Mouse (Mus musculus) heart, postnatal 25 days (tissue): ENCODE measurements at regions not wholly inside any gene's neighbourhood (a gene's known extent, or its start where the extent isn't known, plus 50 kb on each side); places are given as distances from the start of the nearest gene placed in this dataset.
"Not testable (repeated sequence)": the region's sequence is repeated elsewhere in the genome, so short reads cannot be mapped to it uniquely, and the experiment has no call there.

Experiments
- DNase-seq: peaks from one replicate; pipeline ENCODE4 v3.0.0; 2022; ENCODE audit warnings: low spot score
- intact Hi-C: fragments of 180-260 bp; cut with DNase I; formaldehyde crosslinking; loops from one replicate; pipeline ENCODE4 v1.15.1; 2025

DNA sequence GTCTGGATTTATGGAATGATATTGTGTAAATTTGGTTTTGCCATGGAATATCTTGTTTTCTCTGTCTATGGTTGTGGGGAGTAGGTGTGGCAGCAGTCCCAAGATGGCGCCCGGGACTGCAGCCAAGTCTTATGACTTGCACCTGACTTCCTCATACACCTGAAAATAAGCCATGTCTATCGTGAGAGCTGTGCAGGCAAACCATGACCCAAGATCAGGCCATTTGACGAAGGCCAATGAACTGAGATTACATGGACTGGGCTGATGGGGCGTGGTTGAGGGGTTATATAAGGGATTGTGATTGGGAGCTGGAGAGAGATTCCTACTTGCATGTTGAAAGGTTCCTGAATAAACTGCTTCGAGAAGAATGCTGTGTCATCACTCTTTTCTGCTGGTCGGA, 139.5 kb downstream of the Slc6a15 start:
- DNase-seq, intact Hi-C loops: not testable (repeated sequence)

DNA sequence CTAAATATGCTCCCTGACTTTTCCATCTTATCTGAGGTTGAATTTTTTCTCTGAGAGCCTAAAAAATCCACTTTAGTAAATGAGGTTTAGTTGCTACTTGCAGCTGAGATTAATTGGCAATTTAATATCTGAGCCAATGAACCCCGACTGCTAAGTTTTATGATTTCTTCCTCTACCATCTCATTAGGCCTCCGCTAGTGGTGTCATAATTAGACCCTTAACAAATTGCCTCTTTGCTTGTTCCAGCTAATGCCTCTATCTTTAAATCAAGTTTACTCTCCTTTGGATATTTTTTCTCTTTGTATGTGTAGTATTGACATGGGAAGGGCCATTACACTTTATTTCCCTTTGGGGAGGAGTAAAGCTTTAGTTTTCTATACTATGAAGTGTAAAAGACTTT, 176.9 kb downstream of the Slc6a15 start:
- intact Hi-C loops, result no loop called here
- DNase-seq, result no peak

DNA sequence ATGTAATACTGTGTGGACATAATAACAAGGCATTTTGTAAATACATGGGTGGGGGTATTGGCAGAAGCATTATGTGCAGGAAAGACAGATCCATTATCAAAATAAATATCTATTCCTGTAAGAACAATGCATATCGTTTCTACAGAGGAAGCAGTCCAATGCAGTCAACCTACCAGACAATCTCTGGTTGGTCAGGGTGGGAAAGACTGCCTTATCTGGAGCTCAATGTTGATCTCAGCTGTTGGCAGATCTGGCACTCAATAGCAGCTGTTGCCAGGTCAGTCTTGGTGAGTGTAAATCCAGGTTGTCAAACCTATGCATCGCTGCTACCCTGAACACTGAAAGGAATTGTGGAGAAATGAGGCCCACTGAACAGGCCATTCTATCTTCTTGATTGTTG, 181.9 kb downstream of the Slc6a15 start:
- intact Hi-C loops, result no loop called here
- no peak for DNase-seq

DNA sequence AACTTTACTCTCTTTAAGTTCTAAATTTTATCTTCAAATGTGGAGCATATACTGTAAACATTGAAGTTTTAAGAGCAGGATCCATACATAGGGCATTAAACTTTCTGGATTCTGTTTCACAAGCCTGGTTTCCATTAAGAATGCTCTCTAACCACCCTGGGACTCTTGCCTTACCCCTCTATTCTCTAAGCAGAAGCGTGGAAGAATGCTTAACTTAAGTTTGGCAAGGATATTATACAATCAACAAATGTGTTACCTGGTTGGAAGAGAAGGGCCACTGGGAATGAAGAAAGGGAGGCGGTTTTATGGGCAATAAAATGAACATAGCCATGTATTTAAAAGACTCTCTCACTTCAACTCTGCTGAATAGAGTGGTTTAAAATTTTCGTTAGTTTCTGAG, 217.5 kb downstream of the Slc6a15 start:
- DNase-seq, result no peak
- intact Hi-C loops, result no loop called here

DNA sequence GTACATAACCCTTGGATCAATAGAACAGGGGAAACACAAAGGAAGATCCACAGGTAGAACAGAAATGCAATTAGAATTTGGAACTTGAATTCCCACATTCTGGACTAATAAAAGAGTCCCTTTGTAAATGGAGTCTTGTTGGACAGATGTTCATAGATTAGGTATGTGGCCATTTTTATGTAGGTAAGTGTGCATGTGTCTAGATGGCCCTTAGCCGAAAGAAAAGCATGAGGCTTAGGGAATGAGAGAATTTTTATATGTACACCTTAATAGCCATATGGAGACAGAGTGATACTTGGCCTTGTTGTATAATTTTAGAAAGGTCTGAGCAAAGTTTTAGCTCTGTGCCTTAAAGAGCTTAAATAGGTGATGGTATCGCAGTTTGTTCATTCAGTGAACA, 217.9 kb downstream of the Slc6a15 start:
- no peak for DNase-seq
- intact Hi-C loops, result no loop called here

DNA sequence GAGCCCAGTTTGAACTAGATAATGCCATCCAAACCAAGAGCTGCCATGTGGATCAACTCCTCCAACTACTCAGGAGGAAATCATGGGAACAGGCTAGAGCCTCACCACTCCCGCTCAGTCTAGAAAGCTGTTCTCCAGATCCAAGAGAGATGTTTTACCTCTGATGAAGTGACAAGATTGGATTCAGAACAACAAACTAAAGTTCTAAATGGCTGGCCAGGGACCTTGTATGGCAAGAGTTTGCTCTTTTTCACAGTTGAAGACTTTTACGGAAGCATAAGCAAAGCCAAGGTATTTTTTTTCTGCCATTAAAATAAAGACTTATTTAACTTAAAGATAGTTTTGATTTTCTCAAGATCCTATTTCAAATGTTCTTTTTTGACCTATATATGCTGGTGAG, 224.4 kb downstream of the Slc6a15 start:
- no peak for DNase-seq
- intact Hi-C loops, result no loop called here

DNA sequence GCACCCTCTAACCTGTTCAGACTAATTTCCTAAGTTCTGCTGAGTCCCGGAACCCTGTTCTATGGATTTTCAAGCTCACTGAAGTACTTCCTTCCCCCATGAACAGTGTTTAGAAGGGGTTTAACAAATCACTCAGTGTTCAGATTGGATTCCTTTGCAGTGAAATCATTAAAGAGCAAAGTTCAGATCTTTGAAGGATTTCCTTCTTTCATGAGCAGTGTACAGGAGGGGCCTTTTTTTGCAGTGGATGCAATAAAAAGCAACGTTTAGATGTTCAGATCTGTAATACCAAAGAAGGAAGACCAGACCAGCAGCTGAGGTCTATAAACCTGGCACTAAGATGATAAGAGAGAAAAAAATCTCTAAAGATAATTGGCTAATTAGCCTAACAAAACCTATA, 273.6 kb downstream of the Slc6a15 start:
- intact Hi-C loops, result no loop called here

DNA sequence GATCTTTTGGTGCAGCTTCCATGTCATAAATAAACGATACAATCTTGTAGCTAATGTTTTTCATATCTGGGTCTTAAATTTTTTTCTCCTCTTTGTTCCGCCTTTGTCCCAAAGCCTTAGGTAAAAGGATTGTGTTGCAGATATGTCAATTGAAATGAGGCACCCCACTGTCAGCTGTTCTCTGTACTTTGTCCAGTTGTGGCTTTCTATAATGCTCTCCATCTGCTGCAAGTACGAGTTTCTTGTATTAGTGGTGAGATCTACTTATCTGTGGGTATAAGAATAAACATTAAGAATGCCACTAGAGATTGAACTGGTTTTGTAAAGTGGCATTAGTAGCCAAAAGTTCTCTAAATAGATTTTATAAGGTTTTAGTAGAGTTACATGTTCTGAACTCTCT, 282.3 kb downstream of the Slc6a15 start:
- intact Hi-C loops, result no loop called here
- DNase-seq, result no peak

More for the DNA sequence above, 273.6 kb downstream of the Slc6a15 start:
- no peak for DNase-seq

DNA sequence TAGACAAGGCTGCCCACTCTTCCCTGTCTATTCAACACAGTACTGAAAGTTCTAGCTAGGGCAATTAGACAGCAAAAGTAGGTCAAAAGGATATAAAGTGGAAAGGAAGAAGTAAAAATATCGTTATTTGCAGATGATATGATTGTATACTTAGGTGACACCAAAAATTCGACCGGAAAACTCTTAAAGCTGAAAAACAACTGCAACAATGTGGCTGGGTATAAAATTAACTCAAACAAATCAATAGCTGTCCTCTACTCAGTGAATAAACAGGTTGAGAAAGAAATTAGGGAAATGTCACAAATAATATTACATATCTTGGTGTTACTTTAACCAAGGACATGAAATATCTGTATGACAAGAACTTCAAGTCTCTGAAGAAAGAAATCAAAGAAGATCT, 305.5 kb downstream of the Slc6a15 start:
- no peak for DNase-seq
- intact Hi-C loops, result no loop called here

DNA sequence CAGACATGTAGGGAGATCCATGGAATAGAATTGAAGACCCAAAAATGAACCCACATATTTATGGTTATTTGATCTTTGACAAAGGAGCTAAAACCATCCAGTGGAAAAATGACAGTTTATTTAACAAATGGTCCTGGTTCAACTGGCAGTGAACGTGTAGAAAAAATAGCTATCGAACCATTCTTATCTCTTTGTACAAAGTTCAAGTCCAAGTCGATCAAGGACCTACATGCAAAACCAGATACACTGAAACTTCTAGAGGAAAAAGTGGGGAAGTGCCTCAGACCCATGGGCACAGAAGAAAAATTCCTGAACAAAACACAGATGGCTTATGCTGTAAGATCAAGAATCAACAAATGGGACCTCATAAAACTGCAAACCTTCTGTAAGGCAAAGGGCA, 306.2 kb downstream of the Slc6a15 start:
- no peak for DNase-seq
- intact Hi-C loops, result no loop called here

DNA sequence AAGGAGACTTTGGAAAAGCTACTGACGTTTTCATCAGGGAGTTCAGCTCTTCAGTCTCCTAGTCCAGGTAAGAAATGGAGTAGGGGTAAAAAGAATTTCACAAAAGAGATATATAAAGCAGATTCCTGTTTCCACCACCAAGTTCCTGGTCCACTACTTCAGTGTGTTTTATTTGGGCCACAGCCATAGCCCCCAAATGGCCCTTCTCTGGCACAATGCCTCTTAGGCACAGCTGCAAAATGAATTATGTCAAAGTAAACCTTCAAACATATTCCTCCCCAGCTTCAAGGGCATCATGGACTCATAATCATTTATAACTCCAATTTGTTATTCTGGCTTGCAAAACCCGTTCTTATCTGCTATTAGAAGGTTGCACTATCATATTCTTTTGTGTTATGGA, 325.1 kb downstream of the Slc6a15 start:
- intact Hi-C loops, result no loop called here
- no peak for DNase-seq

DNA sequence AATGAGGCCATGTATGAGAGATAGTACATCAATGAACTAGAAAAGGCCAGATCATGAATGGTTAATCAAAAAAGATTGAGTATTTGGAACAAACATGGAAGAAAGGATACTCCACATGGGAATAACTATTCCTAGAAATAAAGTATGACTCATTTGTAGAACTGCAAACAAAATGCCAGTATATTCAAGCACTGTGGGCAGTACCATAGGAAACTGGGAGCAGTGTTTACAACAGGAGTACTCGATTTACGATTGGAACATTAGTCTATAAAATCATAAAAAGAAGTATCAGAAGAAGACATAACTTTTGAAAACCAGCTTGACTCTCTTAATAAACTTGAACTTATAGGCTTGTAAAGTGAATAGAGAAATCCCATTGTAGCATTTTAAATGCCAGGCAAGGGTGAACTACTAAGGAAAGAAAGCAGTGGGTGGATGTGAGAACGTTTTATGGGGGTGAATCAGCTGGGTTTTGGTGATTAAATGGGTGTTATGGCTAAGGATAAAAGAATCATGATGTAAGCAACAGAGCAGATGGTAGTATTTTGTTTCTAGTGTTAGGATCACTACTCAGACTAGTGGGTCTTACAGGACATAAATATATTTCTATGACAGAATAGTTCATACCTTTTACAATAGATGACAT, 347.6 kb downstream of the Slc6a15 start:
- intact Hi-C loops, result no loop called here

DNA sequence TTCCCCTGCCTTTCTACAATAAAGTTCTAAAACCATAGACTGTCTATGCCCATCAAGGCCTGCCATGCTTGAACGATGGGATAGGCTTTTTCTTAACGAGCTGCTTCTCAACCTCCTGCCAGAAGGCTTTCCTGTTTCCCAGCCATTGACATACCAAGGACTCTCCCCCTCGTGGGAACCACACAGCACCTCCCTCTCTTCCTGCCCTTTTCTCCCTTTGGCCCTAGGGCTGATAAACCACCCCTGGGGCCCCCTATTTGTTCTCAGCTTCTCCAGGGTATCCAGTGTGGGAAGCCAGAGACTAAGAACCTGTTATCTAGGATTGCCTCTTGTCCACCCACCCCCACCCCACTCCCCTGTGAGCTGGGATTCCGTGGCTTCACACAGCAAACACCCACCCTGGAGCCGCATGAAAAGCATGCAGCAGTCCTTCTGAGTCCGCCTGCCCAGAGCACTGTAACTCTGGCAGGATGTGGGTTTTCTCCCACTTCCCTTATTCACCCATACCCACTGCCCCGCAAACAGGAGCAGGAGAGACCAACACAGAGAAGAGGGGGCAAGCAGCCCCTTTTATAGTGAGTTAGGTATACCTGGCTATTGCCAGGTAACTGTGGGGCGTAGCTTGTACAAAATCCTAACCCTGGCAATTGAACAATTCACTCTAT, 351.5 kb downstream of the Slc6a15 start:
- DNase-seq, result no peak
- intact Hi-C loops, result no loop called here

More for the DNA sequence above, 347.6 kb downstream of the Slc6a15 start:
- no peak for DNase-seq

DNA sequence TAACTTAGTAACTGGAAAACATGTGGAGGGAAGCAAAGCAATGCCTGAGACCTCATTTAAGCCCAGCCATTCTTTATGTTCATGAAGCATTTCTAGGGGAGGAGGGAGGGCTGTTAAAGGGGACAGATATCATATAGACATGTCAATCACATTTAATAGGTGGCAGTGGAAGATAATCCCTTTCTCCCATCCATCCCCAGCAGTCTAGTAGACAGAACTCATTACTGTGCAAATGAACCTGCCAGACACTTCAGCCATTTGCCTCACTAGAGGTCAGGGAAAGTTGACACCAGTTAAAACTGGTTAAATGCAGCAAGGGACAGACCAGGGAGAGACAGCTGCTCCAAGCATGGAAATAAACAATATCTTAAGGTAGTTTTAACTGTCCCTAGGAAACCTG, 359.1 kb downstream of the Slc6a15 start:
- DNase-seq, result no peak
- intact Hi-C loops, result no loop called here

DNA sequence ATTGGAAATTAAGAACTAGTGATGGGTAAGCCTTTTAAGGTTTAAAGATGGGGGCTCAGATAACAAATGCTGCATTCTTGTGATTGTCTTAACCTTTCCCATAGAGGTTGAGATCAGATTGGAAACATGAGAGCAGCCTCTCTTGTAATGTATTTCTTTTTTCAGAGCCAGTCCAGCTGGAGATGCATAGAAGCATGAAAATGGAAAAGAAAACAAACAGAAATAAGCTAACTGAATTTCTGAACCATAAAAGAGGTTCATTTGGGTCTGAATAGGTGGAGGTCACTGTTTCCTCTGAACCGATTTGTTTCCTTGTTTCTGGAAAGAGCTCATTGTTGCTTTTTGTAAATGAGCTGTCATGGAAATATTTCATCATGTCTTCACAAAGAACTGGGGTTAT, 363.9 kb downstream of the Slc6a15 start:
- intact Hi-C loops, result no loop called here
- no peak for DNase-seq

DNA sequence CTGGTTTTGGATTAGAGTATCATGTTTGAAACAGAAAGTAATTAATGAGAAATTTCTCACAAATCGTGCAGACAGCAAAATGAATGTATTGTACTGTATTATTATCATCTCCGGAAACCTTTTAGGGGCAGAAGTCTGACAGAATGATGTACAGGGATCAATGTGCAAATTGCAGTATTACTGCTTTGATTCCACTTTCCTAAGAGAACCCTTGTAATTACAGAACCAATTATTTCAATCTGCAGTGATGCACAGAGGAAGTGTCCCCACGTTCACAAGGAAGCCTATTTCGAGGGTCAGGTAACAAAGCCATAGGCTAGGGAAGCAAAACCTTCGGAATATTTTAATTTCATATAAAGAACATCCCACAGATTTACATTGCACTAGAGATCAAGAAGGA, 364.4 kb downstream of the Slc6a15 start:
- intact Hi-C loops, result no loop called here
- no peak for DNase-seq

DNA sequence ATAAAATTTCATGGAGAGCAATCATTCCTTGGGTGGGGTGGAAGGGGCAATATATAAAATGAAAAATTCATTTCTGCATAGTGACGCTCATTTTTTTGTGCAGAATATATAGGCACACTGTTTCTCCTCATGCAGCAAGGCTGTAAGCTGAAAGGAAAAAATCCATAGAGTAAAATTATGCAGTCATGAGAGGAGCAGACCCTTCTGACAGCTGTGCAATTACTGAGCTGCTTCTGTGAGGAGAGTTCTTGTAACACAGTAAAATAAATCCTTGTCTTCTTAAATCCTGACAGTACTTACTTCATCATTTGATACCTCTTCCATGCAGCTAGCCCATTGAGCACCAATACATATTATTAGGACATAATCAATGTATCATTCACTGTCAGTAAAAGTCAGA, 362.7 kb upstream of the Gm21293 start:
- intact Hi-C loops, result no loop called here
- DNase-seq, result no peak

DNA sequence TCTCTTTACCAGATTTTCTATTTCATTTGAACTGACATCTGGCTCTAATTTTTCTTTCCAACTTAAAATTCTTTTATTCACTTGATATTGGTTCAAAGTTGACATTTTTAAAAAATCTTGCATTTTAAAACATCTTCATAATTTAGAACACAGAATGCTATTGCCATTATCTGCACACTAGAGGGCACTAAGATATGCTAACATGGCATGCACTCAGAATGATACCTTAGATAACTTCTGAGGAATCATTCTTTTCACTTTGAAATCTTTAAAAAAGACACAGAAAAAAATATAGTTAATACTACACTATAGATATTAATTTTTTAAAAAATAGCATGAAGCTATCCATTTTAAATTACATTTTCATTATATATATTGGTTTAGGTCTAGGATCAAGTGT, 357.9 kb upstream of the Gm21293 start:
- DNase-seq, result no peak
- intact Hi-C loops, result no loop called here

DNA sequence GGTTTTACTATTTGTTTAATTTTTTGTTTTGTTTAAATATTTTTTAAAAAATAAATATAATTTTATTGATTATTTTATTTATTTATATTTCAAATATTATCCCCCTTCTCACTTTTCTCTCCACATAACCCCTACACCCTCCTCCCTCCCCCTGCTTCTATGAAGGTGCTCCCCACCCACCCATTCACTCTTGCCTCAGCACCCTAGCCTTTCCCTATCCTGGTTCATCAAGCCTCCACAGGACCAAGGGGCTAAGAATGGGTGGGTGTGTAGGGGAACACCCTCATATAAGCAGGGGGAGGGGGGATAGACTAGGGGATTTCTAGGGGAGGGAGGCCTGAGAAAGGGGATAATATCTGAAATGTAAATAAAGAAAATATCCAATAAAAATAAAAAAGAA, 313.7 kb upstream of the Gm21293 start:
- no peak for DNase-seq
- intact Hi-C loops, result no loop called here

DNA sequence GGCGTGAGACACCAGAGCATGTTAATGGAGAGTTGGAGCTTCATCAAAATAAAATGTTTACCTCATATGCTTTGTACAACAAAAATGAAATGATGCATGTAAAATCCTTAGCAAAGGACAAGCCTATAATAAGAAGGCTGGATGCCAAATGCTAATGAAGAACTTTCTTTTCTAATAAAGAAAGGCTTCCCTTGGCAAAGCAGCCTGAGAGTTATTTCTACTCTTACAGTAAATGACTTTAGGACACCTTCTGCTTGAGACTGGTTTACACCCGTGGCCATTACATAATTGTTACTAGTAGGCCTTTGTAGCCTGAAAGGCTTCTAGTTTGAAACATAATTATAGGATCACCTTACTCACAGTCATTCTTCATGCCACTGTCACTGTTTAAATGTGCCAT, 310.7 kb upstream of the Gm21293 start:
- intact Hi-C loops, result no loop called here
- DNase-seq, result no peak

DNA sequence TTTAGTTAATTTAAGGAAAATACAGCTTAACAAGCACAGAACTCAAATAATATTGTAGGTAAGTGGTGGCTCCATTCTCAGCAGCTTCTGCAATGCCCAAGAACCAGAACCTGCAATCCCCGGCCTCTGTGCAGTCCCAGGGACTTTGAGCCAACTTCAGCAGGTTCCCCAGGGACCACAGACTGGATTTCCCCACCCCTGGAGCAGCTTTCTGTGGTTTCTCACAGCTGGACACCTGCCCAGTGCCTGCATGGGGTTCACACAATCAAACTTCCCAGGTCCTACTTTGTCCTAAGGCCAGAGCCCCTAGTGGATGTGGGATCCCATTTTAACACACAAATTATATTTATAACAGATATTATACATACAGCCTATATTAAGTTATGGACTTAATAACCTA, 287.6 kb upstream of the Gm21293 start:
- no peak for DNase-seq
- intact Hi-C loops, result no loop called here

DNA sequence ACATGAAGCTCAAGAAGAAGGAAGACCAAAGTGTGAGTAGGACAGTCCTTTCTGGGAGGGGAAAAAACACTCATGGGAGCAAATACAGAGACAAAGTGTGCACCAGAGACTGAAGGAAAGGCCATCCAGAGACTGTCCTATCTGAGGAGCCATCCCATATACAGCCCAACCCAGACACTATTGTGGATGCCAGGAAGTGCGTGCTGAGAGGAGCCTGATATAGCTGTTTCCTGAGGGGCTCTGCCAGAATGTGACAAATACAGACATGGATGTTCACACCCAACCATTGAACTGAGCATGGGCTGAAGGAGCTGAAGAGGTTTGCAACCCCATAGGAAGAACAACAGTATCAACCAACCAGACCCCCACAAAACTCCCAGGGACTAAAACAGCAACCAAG, 281.9 kb upstream of the Gm21293 start:
- DNase-seq, result no peak
- intact Hi-C loops, result no loop called here
